Mouse (Mus musculus) layer of hippocampus, postnatal 25 days (tissue): Measurements from ENCODE around the gene Kti12. TPM values are rescaled to one million over a fixed set of nuclear protein-coding genes. Genes with fewer than 3 reads are reported as not detected.
A peak's percentile ranks its signal among the peaks of the same experiment; 100 is the strongest.

Experiments
- DNase-seq, 2 experiments: peaks; one replicate each; pipeline ENCODE4 v3.0.0; 2022; ENCODE audit warnings: mixed read lengths in 2 of 2, low spot score in 1 of 2; ENCODE audit errors: extremely low spot score in 1 of 2
- total RNA-seq, 2 experiments: library from RNA; stranded (reverse); gene quantifications; 2 replicates each; pipeline ENCODE4 v1.2.3; 2021

Kti12 gene
- 10 to 100 TPM; 18.1 to 20.1 TPM for total RNA-seq

DNA sequence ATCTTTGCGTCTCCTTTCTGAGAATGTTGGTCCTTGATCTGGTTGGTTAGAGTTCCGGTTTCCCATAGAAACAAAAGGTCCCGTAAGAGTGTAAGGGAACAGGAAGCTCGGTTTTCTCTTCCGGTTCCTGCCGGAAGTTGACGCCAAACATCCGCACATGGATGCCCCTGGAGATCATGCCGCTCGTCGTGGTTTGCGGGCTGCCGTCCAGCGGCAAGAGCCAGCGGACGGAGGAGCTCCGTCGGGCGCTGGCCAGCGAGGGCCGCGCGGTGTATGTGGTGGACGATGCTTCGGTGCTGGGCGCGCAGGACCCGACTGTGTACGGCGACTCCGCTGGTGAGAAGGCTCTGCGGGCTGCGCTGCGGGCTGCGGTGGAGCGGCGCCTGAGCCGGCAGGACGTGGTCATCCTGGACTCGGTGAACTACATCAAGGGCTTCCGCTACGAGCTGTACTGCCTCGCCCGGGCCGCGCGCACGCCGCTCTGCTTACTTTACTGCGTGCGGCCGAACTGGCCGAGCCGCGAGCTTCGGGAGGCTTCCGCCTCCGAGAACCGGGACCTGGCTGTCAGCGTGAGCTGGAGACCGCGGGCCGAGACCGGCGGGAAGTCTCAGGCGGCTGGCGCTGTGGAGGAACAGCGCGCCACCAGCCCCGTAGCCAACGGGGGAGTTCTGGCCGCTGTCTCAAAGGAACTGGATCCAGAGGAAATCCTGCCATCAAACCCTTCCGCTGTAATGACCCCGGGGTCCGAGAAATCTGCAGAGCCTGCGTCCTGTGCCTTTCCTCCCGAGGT is at the start of gene Kti12:
TSS of gene Kti12 (plus strand) at position 71 of the 790 bp plus-strand sequence.
- DNase-seq: peak; percentile 69 to 71

DNA sequence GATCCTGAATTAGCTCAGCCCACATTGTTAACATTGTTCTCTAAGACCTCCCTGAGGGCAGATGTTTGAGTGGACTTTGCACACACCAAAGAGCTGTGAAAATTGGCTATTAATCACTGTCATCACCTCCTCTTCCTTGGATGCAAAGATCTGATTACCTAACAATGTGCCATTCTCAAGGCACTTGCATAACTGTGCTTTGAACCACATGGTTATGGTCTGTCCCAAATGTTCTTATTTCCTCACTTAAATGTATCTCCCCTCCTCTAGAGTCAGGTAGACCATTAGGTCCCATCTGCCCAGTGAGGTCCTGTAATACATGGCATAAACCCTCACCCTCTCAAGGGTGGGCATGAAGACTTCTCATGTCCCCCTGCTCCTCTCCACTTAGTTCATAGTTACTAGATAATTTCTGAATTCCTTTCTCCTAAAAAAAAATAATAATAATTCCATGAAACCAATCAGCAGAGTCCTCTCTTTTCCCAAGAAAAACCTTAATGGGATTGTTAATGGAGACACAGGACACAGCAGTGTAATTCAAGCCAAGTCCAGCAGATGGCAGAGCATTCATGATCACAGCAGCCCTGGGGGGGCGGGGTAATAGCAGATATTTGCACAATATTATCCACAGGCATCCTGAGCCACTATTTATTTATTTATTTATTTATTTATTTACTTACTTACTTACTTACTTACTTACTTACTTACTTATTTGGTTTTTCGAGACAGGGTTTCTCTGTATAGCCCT is 49.3 kb upstream of the Kti12 start:
- peak; percentile 35 to 86 for DNase-seq

DNA sequence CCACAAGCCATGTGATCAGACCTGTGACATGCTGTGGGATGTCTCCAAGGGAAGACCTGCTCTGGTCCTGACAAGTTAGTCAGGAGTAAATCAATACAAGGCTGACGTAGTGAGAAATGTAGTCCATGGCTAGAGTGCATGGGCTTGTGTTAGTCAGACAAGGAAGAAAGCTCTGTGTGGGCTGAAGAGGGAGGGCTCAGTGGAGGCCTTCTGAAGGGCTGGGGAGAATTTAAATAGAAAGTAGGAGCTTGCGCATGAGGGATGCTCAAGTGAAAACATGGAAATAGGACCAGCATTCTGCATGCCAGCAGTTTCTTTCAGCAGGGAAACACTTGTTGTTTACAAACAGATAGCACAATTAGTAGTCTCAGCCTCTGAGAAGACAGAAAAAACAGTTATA is 44.0 kb upstream of the Kti12 start:
- DNase-seq: no peak

DNA sequence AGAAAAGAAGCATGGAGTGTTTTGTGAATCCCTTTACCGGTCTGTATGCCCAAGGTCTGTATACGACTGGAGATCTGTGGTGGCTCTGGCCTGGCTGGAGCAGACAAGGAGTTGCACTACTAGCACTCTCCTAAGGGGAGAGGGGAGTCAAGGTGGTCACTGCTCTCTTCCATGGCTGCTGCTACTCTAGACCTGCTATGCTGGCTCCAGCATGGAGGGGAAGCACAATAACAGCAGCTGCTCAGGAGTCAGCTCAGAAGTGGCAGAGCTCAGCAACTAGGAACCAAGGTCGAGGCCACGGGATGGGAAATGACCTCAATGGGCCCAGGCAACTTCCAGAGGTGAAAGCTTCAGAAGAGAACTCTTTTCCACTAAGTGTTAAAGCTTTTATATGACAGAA is 36.4 kb upstream of the Kti12 start:
- DNase-seq: no peak

DNA sequence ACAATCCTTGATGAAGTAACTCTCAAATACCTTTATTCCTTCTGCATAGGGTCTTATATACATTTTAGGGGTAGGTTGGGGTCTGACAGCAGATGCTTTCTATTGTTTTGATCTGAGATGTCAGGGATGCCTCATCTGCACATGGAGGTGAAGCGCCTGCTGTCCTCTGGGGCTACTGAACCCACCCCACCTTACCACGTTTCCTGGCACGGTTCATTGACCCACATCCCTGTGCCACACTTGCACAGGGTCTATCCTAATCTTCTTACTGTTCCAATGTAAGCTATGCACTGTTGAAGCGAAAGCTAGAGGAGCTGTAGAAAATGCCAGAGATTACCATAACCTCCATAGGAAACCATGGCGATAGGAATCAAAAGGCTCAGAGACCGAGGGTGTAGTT is 36.0 kb upstream of the Kti12 start:
- no peak for DNase-seq

DNA sequence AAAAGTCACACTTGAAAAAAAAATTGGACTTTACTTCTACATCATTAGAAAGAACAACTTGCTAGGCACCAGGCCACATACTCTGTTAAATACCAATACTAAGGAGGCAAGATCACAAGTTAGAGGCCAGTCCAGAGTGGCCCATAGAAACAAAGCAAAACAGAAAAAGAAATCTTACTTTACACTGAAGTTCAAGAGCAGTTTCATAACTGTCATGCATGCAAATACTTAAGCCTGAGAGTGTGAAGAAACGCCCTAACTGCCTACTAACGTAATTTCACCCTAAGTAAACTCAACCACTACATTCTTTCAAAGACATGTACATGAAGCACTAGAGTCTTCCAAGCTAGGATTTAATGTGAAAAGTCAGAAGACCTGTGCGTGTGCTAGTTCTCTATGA is 21.9 kb upstream of the Kti12 start:
- DNase-seq: no peak

- DNase-seq: no peak
These were observed 21.5 kb upstream of the Kti12 start for GRCm38 (mm10) chr4:108826096-108826495.

- no peak for DNase-seq
These were observed 20.9 kb upstream of the Kti12 start for GRCm38 (mm10) chr4:108826643-108827042.

- no peak for DNase-seq
These were observed 16.9 kb upstream of the Kti12 start for GRCm38 (mm10) chr4:108830698-108831097.

DNA sequence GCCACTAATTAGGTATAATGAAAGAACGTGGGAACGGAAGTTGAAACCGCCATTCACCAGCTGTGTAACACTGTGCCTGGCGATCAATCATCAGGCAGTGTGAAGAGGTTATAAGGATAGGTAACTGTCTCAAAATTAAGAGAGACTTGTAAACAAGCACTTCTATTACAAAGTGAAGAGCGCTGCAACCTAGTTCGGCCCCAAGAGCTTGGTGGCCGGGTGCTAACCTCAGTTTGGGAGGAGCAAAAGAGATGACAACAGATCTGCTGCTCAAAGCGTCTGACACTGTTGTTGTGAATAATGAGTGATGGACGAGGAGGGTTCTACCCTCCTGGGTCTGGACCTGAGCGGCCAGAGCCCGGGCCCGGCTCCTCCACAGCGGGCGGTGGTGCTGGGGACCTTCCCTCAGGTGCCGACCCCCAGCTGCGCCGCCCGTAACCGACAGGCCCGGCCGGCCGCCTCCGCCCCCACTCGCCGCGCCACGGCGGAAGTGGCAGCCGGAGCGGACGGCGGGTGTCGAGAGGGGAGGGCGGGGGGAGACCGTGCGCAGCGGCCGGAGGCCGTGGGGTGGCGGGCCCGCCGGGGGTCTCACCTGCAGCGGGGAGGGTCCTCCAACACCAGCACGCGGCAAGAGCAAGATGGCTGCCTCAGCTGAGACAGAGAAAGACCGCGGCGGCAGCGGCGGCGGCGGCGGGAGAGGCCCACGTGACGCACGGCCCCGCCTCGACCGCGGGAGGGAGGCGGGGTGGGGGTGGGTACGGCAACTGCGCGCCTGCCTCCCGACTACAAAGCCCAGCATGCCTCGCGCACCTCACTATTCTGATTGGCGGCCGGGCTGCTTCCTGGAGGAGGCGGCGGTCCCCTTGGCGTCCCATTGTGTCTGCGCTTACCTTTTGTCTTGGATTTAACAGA is 14.4 kb upstream of the Kti12 start, which contains the start of gene Btf3l4:
TSS of gene Btf3l4 (minus strand) at position 699 of the 912 bp plus-strand sequence.
- peak; percentile 73 to 84 for DNase-seq

DNA sequence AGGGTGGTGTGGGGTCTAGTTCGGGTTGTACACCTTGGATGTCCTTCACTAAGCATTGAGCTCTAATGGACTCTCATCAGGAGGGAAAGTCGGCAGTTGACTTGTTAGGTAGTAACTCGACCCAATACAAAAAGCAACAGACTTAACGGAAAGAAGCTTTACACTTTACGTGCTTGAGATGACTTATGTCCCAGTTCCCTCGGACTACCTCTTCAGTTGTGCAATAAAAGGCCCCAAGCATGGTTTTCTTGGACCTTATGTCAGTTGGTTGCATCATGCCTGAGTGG is 13.8 kb upstream of the Kti12 start:
- DNase-seq: no peak

GRCm38 (mm10) chr4:108834115-108834970 is 13.2 kb upstream of the Kti12 start, which contains the start of gene Txndc12:
TSS of gene Txndc12 (plus strand) at chr4:108834601.
- peak; percentile 56 to 57 for DNase-seq

- DNase-seq: no peak
These were observed 12.6 kb upstream of the Kti12 start for GRCm38 (mm10) chr4:108834971-108835311.

DNA sequence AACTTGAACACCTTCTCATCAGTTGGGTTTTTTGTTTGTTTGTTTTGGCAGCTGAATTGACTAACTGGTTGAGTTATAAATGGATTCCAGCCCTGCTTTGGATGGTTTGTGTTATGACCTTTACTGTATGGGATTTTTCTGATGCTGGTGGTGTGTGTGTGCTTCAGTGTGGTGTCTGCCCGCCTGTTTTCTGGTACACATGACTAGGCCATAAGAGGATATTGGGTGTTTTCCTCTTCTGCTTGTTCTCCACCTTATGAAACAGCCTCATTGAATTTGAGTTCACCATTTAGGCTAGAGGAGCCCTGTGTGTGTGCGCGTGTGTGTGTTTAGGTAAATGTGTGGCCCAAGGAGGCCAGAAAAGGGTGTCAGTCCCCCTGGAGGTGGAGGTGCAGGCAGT is 12.1 kb upstream of the Kti12 start:
- DNase-seq: no peak

DNA sequence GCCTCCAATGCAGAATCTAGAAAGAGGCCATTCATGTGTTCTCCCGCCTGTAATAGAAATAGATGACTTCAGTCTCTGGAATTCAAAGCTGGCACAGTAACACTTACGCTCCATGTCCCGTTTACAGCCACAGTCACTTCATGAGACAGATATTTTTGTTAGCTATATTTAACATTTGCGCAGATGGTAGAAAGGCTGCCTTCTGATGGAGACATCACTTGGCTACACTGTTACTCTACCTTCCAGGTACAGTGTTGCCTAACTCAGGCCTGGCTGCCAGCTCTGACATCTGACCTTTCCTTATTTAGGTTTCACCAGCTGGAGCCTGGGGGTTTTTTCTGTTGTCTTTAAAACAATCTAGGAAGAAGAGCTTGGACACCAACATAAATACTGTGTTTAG is 9.6 kb upstream of the Kti12 start:
- no peak for DNase-seq

DNA sequence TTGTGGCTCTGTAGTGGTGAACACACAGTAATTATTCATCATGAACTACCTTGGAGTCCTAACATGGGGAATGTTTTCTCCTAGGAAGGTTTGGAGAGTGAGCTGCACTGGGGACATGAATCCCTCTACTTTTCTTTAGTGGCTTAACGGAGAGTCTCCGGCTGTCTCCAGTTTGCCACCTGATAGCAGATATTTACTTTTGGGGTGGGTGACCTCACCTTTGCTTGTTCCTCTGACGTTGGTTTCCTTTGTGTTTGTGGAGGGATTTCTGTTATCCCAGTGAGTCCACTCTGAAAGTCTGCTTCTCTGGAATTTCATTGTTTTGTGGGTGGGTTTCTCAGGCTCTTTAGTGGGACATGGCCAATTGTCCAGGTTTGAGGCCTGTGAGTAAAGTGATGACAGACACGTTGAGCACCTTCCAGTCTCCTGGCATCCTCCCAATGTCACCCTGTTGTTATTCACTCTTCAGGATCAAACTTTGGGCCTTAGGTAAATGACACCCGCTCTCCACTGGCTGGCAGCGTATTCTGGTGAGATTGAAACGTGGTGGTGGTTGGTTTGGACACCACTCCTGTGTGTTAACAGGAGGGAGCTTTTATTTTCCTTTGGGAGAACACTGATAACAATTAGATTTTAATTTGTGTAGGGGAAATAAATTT is 5.5 kb upstream of the Kti12 start:
- no peak for DNase-seq

DNA sequence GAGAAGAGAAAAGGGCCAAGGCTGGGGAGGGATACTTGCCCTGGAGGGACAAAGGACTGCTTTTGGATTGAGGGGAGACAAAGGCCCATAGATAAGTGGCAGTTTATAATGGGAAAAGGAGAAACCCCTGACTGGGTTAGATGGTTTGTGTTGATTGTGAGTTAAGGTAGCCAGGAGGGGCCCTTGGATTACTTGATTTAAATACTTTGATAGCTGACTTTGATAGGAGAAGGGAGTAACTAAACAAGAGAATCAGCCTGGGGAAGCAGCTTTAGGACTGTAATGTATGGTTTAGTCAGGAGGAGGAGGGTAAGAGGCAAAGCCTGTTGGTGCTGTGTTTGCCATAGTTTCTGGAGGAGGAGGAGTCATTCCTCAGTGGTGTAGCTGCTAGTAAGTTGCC is 4.2 kb upstream of the Kti12 start:
- DNase-seq: no peak

DNA sequence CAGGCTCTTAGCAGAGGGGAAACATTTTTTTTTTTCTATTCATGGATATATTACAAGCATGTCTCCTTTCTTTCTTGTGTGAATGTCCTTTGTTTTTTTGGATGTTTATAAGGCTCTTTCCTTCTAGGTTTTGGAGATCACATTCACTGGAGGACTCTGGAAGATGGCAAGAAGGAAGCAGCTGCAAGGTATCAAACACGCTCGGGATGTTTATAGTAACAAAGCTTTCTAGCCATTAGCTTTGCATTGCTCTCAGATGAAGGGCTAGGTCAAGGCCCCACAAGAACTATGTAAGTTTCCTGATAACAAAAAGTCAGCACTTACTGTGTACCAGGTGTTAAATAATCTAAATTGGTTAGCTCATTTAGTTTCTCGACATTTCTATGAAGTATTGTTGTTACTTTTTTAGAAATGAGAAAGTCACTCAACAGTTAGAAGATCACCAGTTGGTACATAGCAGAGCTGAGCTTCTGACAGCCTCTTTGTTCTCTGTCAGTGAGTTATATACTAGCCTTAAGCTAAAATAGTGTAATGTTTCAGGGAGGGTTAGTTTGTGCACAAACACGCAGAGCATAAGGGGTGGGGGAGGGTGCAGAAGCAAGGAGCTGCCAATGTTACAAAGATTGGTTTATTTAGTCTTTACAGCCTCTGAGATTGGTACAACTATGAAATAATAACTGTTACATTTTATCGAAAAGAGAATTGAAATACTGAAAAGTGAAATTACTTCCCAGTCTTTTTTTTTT is 1.6 kb upstream of the Kti12 start:
- DNase-seq: no peak

DNA sequence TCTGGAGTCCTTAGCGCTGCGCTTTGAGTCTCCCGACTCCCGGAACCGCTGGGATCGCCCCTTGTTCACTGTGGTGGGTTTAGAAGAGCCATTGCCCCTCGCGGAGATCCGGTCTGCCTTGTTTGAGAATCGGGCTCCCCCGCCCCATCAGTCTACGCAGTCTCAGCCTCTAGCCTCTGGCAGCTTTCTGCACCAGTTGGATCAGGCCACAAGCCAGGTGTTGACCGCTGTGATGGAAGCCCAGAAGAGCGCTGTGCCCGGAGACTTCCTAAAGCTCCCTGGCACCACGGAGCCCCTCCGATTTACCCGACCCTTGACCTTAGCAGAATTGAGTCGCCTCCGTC is 892 bp downstream of the Kti12 start, which contains the start of gene A730015C16Rik:
TSS of gene A730015C16Rik (minus strand) at position 115 of the 344 bp plus-strand sequence.
- peak in 1 of 2 experiments; percentile 14 for DNase-seq
